Comparison of ENCODE assay signal across 31 mouse cellular contexts in the genomic region with DNA sequence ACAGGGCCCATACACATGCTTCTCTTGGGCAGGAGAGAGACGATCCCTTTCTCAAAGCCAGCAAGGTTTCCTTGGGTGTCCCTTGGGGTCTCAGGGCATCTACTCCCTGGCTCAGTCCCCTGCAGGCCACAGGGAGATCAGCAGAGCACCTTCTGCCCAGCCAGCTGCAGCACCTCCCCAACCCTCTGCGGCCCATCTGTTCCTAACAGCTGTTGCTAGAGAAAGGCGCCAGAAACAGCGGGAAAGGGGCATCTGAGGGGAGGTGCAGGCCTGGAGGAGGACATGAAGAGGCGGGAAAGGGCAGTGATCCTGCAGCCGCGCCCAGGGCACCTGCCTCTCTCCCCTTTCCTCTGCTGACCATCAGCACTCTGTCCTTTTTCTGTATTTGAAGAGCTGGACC. TPM values are rescaled to one million over a fixed set of nuclear protein-coding genes. Genes with fewer than 3 reads are reported as not detected.
DNase-seq lines count a peak whose midpoint lies in the region; ATAC-seq lines count a peak whose summit lies in the region.
"Had no signal": no experiment of that assay in that cellular context is flagged by ENCODE, and none has a peak within 500 bp of the region (broad histone marks: within the 10 kb centered on the region; RNA-seq: fewer than 3 reads in every experiment).

No protein-coding gene starts in this region.

- no peaks in the 10 kb centered on the region for H3K36me3 ChIP-seq in forebrain, embryonic 10.5 days (replicated peaks)
- H3K36me3 ChIP-seq in forebrain, embryonic 16.5 days (ENCODE audit: control insufficient read depth, insufficient read depth) = no peaks in the 10 kb centered on the region
- H3K36me3 ChIP-seq: embryonic facial prominence, embryonic 15.5 days; forebrain, embryonic 15.5 days; G1E; heart, embryonic 13.5 days; hindbrain, embryonic 15.5 days had no signal

- no peaks in the 10 kb centered on the region; the same call in 1 of the 2 replicates for H3K4me1 ChIP-seq in forebrain, embryonic 10.5 days
- H3K4me1 ChIP-seq in forebrain, embryonic 16.5 days (replicated peaks; ENCODE audit: control insufficient read depth, insufficient read depth, low read length) = no peaks in the 10 kb centered on the region
- H3K4me1 ChIP-seq: forebrain, embryonic 15.5 days; heart, embryonic 13.5 days; hindbrain, embryonic 15.5 days had no signal

- H3K27me3 ChIP-seq in forebrain, embryonic 10.5 days (ENCODE audit: poor library complexity, severe bottlenecking) = peaks cover 47% of the 10 kb centered on the region
- peaks cover 7% of the 10 kb centered on the region; the same call in 1 of the 2 replicates for H3K27me3 ChIP-seq in forebrain, embryonic 16.5 days (replicated peaks; ENCODE audit: control insufficient read depth, insufficient read depth, low read length)
- H3K27me3 ChIP-seq: forebrain, embryonic 15.5 days had no signal

- H3K9me3 ChIP-seq in forebrain, embryonic 10.5 days = no peaks in the 10 kb centered on the region
- H3K9me3 ChIP-seq in forebrain, embryonic 16.5 days (ENCODE audit: control insufficient read depth, low read length) = no peaks in the 10 kb centered on the region
- H3K9me3 ChIP-seq: embryonic facial prominence, embryonic 15.5 days; forebrain, embryonic 15.5 days; heart, embryonic 13.5 days; hindbrain, embryonic 15.5 days had no signal

- intact Hi-C loops in left cerebral cortex, postnatal 4 days (cut with DNase I) = no loop called here

- no peak overlapping the region for H3K4me3 ChIP-seq in forebrain, embryonic 10.5 days
- no peak overlapping the region for H3K4me3 ChIP-seq in forebrain, embryonic 16.5 days (replicated peaks; ENCODE audit: low read length)
- H3K4me3 ChIP-seq: embryonic facial prominence, embryonic 15.5 days; erythroblast, embryonic 14.5 days; forebrain, embryonic 15.5 days; heart, embryonic 13.5 days; hindbrain, embryonic 15.5 days had no signal

- H3K9ac ChIP-seq in forebrain, embryonic 16.5 days (replicated peaks; ENCODE audit: low read depth, low read length) = no peak overlapping the region
- H3K9ac ChIP-seq: embryonic facial prominence, embryonic 15.5 days; forebrain, embryonic 15.5 days; heart, embryonic 13.5 days; hindbrain, embryonic 15.5 days had no signal

- H3K27ac ChIP-seq in forebrain, embryonic 10.5 days = peak overlapping the region; percentile 21; the same call in 1 of the 2 replicates
- no peak overlapping the region for H3K27ac ChIP-seq in forebrain, embryonic 16.5 days (ENCODE audit: low read length)
- H3K27ac ChIP-seq: embryonic facial prominence, embryonic 15.5 days; forebrain, embryonic 15.5 days; heart, embryonic 13.5 days; hindbrain, embryonic 15.5 days had no signal

- 64% methylated on average over 7 of the region's 7 CpGs for WGBS in forebrain, embryonic 10.5 days
- WGBS in forebrain, embryonic 16.5 days = 71% methylated on average over 7 of the region's 7 CpGs

- no peak for ATAC-seq in forebrain, embryonic 16.5 days
- ATAC-seq: CD4-positive, CD25-positive, alpha-beta regulatory T cell, adult 4 months; forebrain, embryonic 15.5 days had no signal

- no peak overlapping the region for H3K4me2 ChIP-seq in forebrain, embryonic 16.5 days (ENCODE audit: low read length)
- H3K4me2 ChIP-seq: embryonic facial prominence, embryonic 15.5 days; forebrain, embryonic 15.5 days; heart, embryonic 13.5 days; hindbrain, embryonic 15.5 days had no signal

- DNase-seq in cerebellum, postnatal 10 days = peak; percentile 78 to 87
- no peak for DNase-seq in cerebellum, adult 9-10 months
- DNase-seq in forebrain, embryonic 10.5 days (ENCODE audit: extremely low spot score, low spot score) = no peak
- peak; percentile 73 for DNase-seq in left cerebral cortex, postnatal 4 days
- no peak for DNase-seq in left cerebral cortex, adult 18-20 months (ENCODE audit: low spot score in 2 of 2)
- peak; percentile 62 for DNase-seq in retina, postnatal 1 day
- DNase-seq in left cerebral cortex, adult 9 months (ENCODE audit: low spot score in 2 of 2) = no peak
- DNase-seq: adrenal gland, adult 8-10 months; adrenal gland, postnatal 36 days; B cell, adult 2 months; cerebellum, adult 11-12 months; cerebellum, postnatal 36 days; gastrocnemius, postnatal 14 days; heart, postnatal 36 days; kidney, adult 11 months had no signal

RNA-seq across cellular contexts. Expression of a gene that starts 40.6 kb away (rescaled TPM):
- polyA plus RNA-seq in forebrain, embryonic 10.5 days (2016; fragmentation: Nextera tagmentation; extraction: Ambion mirVana) = 1.9 and 4.5 TPM in 2 replicates
- polyA plus RNA-seq in forebrain, embryonic 16.5 days (2015; fragmentation: Nextera tagmentation; extraction: Ambion mirVana) = 5.7 and 5.9 TPM in 2 replicates
- 1 to 10 TPM; 3.7 to 4.3 TPM for total RNA-seq in left cerebral cortex, postnatal 4 days (2021)
- under 1 TPM; 0.26 to 0.86 TPM for total RNA-seq in left cerebral cortex, adult 18-20 months (2021)
- total RNA-seq: adrenal gland, postnatal 36 days; gastrocnemius, adult 18-20 months; granulocyte monocyte progenitor cell, adult 5-6 weeks; heart, adult 8-10 months; heart, postnatal 36 days had no signal
- polyA plus RNA-seq: CD4-positive, CD25-positive, alpha-beta regulatory T cell, adult 4 months; G1E; heart, postnatal 0 days had no signal

RNA-seq across cellular contexts. Expression of a gene that starts 42.8 kb away (rescaled TPM):
- polyA plus RNA-seq in forebrain, embryonic 10.5 days (2016; fragmentation: Nextera tagmentation; extraction: Ambion mirVana) = 47.5 and 50.3 TPM in 2 replicates
- 59.2 and 60.7 TPM in 2 replicates for polyA plus RNA-seq in forebrain, embryonic 16.5 days (2015; fragmentation: Nextera tagmentation; extraction: Ambion mirVana)
- total RNA-seq in left cerebral cortex, postnatal 4 days (2021) = 10 to 100 TPM; 27.0 to 30.4 TPM
- 10 to 100 TPM; 31.3 to 34.8 TPM for total RNA-seq in left cerebral cortex, adult 18-20 months (2021)

RNA-seq across cellular contexts. Expression of a gene that starts 56.9 kb away (rescaled TPM):
- not detected in 2 replicates for polyA plus RNA-seq in forebrain, embryonic 10.5 days (2016; fragmentation: Nextera tagmentation; extraction: Ambion mirVana)
- not detected in 2 replicates for polyA plus RNA-seq in forebrain, embryonic 16.5 days (2015; fragmentation: Nextera tagmentation; extraction: Ambion mirVana)
- under 1 TPM; 0.22 to 0.30 TPM for total RNA-seq in left cerebral cortex, postnatal 4 days (2021)
- not detected for total RNA-seq in left cerebral cortex, adult 18-20 months (2021)
- total RNA-seq: adrenal gland, adult 8-10 months; adrenal gland, postnatal 36 days; G1E; gastrocnemius, adult 18-20 months; gastrocnemius, postnatal 14 days; granulocyte monocyte progenitor cell, adult 5-6 weeks; heart, adult 8-10 months; heart, postnatal 36 days had no signal
- polyA plus RNA-seq: CD4-positive, CD25-positive, alpha-beta regulatory T cell, adult 4 months; embryonic facial prominence, embryonic 11.5 days; erythroblast, embryonic 14.5 days; forebrain, embryonic 11.5 days; forebrain, embryonic 15.5 days; frontal cortex, adult 2 months; G1E; heart, embryonic 13.5 days; heart, postnatal 0 days; hindbrain, embryonic 15.5 days; intestine, embryonic 14.5 days had no signal

Comparison
In these comparisons a context has a peak if more than half of its experiments do, and no peak if none do; other contexts are left out.
1. DNase-seq: peak in cerebellum, postnatal 10 days (2 of 2), left cerebral cortex, postnatal 4 days (single experiment) and retina, postnatal 1 day (single experiment); none in cerebellum, adult 9-10 months (single experiment), forebrain, embryonic 10.5 days (single experiment), left cerebral cortex, adult 18-20 months (0 of 2) and left cerebral cortex, adult 9 months (0 of 2).